In the genomic region with DNA sequence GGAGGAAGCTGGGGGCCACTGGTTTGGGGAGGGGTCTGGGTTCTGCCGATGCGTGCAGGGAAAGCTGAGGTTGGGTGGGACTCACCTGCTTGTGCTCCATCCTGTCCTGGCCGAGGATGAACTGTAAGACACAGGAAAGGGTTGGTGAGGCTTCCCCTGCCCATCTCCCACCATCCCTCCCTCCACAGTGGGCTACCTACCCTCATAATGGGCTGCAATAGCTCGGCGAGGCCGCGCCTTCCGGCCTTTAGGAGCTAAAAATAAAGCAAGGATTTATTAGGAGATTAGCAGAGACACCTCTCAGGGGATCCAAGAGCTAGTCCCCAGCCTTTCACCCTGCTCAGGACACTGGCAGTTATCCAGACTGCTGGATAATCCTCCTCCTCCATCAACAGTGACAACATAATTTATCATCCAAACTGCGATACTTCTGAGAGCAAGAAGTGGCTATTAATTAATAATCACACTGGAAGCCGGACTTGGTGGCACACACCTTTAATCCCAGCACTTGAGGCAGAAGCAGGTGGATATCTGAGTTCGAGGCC, we compare ENCODE assay signal across 26 mouse cellular contexts. TPM values are rescaled to one million over a fixed set of nuclear protein-coding genes. Genes with fewer than 3 reads are reported as not detected.
DNase-seq lines count a peak whose midpoint lies in the region; ATAC-seq and TF ChIP-seq lines count a peak whose summit lies in the region.
"Had no signal": no experiment of that assay in that cellular context is flagged by ENCODE, and none has a peak within 500 bp of the region (broad histone marks: within the 10 kb centered on the region; RNA-seq: fewer than 3 reads in every experiment).

No protein-coding gene starts in this region.

- H3K27me3 ChIP-seq in heart, embryonic 10.5 days (ENCODE audit: insufficient read depth, poor library complexity, severe bottlenecking): no peaks in the 10 kb centered on the region
- no peaks in the 10 kb centered on the region for H3K27me3 ChIP-seq in kidney, embryonic 15.5 days
- H3K27me3 ChIP-seq in midbrain, embryonic 14.5 days (ENCODE audit: control insufficient read depth, insufficient read depth, low read length): no peaks in the 10 kb centered on the region
- H3K27me3 ChIP-seq in midbrain, embryonic 16.5 days (ENCODE audit: control insufficient read depth, insufficient read depth, low read depth, low read length): no peaks in the 10 kb centered on the region
- no peaks in the 10 kb centered on the region for H3K27me3 ChIP-seq in small intestine, adult 2 months (ENCODE audit: control insufficient read depth, insufficient read depth, low read length)
- H3K27me3 ChIP-seq: heart, embryonic 12.5 days; hindbrain, embryonic 15.5 days; limb, embryonic 15.5 days; lung, embryonic 15.5 days; neural tube, embryonic 13.5 days; stomach, embryonic 15.5 days had no signal

- no peak for DNase-seq in heart, embryonic 10.5 days (ENCODE audit: low spot score)
- no peak for DNase-seq in heart, adult 18-20 months
- DNase-seq in kidney, postnatal 14 days: no peak
- DNase-seq in midbrain, embryonic 14.5 days: peak; percentile 31
- no peak for DNase-seq in thymus, adult 18-20 months
- DNase-seq: adrenal gland, postnatal 36 days; B cell, adult 2 months; cerebellum, adult 2 months; gastrocnemius, postnatal 14 days; layer of hippocampus, postnatal 36 days; lung, postnatal 4 days; right cerebral cortex, postnatal 25 days; thymus, adult 2 months had no signal

- no peak overlapping the region for H3K4me2 ChIP-seq in kidney, embryonic 15.5 days
- H3K4me2 ChIP-seq in midbrain, embryonic 14.5 days (ENCODE audit: low read length): no peak overlapping the region
- no peak overlapping the region for H3K4me2 ChIP-seq in midbrain, embryonic 16.5 days (ENCODE audit: low read length)
- H3K4me2 ChIP-seq: forebrain, embryonic 13.5 days; heart, embryonic 12.5 days; hindbrain, embryonic 15.5 days; limb, embryonic 15.5 days; lung, embryonic 15.5 days; neural tube, embryonic 13.5 days; stomach, embryonic 15.5 days had no signal

- no peak for TF ChIP-seq POLR2A in small intestine, adult 2 months (IDR thresholded peaks at IDR 0.05; ENCODE audit: low read depth, low read length)

- H3K9me3 ChIP-seq in heart, embryonic 10.5 days: no peaks in the 10 kb centered on the region
- H3K9me3 ChIP-seq in kidney, embryonic 15.5 days (replicated peaks): 0 out of 2 replicates have a peak, but pooled peaks cover 2% of the 10 kb centered on the region
- H3K9me3 ChIP-seq in midbrain, embryonic 14.5 days (ENCODE audit: control insufficient read depth, low read length): no peaks in the 10 kb centered on the region
- no peaks in the 10 kb centered on the region for H3K9me3 ChIP-seq in midbrain, embryonic 16.5 days (replicated peaks; ENCODE audit: control insufficient read depth, low read length, poor library complexity, severe bottlenecking)
- H3K9me3 ChIP-seq: forebrain, embryonic 13.5 days; hindbrain, embryonic 15.5 days; limb, embryonic 15.5 days; lung, embryonic 15.5 days; midbrain, embryonic 10.5 days; neural tube, embryonic 13.5 days; stomach, embryonic 15.5 days had no signal

- H3K4me3 ChIP-seq in heart, embryonic 10.5 days: no peak overlapping the region
- H3K4me3 ChIP-seq in kidney, embryonic 15.5 days (replicated peaks): no peak overlapping the region
- H3K4me3 ChIP-seq in midbrain, embryonic 14.5 days (replicated peaks; ENCODE audit: low read depth, low read length): no peak overlapping the region
- no peak overlapping the region for H3K4me3 ChIP-seq in midbrain, embryonic 16.5 days (ENCODE audit: low read depth, low read length)
- H3K4me3 ChIP-seq in small intestine, adult 2 months (ENCODE audit: low read depth, low read length): no peak overlapping the region
- H3K4me3 ChIP-seq: forebrain, embryonic 13.5 days; heart, embryonic 12.5 days; hindbrain, embryonic 15.5 days; layer of hippocampus, adult 2 months; limb, embryonic 15.5 days; lung, embryonic 15.5 days; midbrain, embryonic 10.5 days; neural tube, embryonic 13.5 days; stomach, embryonic 15.5 days had no signal

- H3K9ac ChIP-seq in kidney, embryonic 15.5 days: no peak overlapping the region
- 0 out of 2 replicates have a peak overlapping the region, but pooled peaks have one; percentile 12 for H3K9ac ChIP-seq in midbrain, embryonic 14.5 days (replicated peaks; ENCODE audit: low read length)
- no peak overlapping the region for H3K9ac ChIP-seq in midbrain, embryonic 16.5 days (ENCODE audit: low read depth, low read length)
- H3K9ac ChIP-seq: forebrain, embryonic 13.5 days; heart, embryonic 12.5 days; hindbrain, embryonic 15.5 days; limb, embryonic 15.5 days; lung, embryonic 15.5 days; neural tube, embryonic 13.5 days; stomach, embryonic 15.5 days had no signal

- no peak for ATAC-seq in kidney, embryonic 15.5 days (replicated peaks; ENCODE audit: low FRiP score)
- ATAC-seq in midbrain, embryonic 14.5 days (ENCODE audit: low FRiP score, low TSS enrichment): no peak
- no peak for ATAC-seq in midbrain, embryonic 16.5 days
- ATAC-seq: forebrain, embryonic 13.5 days had no signal

- peak overlapping the region; percentile 36; the same call in 1 of the 2 replicates for H3K27ac ChIP-seq in heart, embryonic 10.5 days
- peak overlapping the region; percentile 18; the same call in 1 of the 2 replicates for H3K27ac ChIP-seq in kidney, embryonic 15.5 days
- H3K27ac ChIP-seq in midbrain, embryonic 14.5 days (replicated peaks; ENCODE audit: low read depth, low read length): no peak overlapping the region
- no peak overlapping the region for H3K27ac ChIP-seq in midbrain, embryonic 16.5 days (ENCODE audit: low read length)
- peak overlapping the region; percentile 10; the same call in 1 of the 2 replicates for H3K27ac ChIP-seq in small intestine, adult 2 months (ENCODE audit: insufficient read depth, low read depth, low read length)
- H3K27ac ChIP-seq: forebrain, embryonic 13.5 days; hindbrain, embryonic 15.5 days; layer of hippocampus, adult 2 months; limb, embryonic 15.5 days; lung, embryonic 15.5 days; midbrain, embryonic 10.5 days; neural tube, embryonic 13.5 days; stomach, embryonic 15.5 days had no signal

- H3K36me3 ChIP-seq in heart, embryonic 10.5 days: no peaks in the 10 kb centered on the region
- no peaks in the 10 kb centered on the region for H3K36me3 ChIP-seq in kidney, embryonic 15.5 days
- no peaks in the 10 kb centered on the region for H3K36me3 ChIP-seq in midbrain, embryonic 14.5 days (ENCODE audit: control insufficient read depth, insufficient read depth, low read length)
- no peaks in the 10 kb centered on the region for H3K36me3 ChIP-seq in midbrain, embryonic 16.5 days (ENCODE audit: control insufficient read depth, insufficient read depth, low read length)
- peaks cover 9% of the 10 kb centered on the region; the same call in 1 of the 2 replicates for H3K36me3 ChIP-seq in small intestine, adult 2 months (ENCODE audit: control insufficient read depth, insufficient read depth, low read length)
- H3K36me3 ChIP-seq: heart, embryonic 12.5 days; hindbrain, embryonic 15.5 days; lung, embryonic 15.5 days; midbrain, embryonic 10.5 days; neural tube, embryonic 13.5 days; stomach, embryonic 15.5 days had no signal

- no peak for TF ChIP-seq CTCF in small intestine, adult 2 months (IDR thresholded peaks at IDR 0.05; ENCODE audit: extremely low read depth, insufficient read length, insufficient replicate concordance, low read depth, low read length)

- 66% methylated on average over 11 of the region's 11 CpGs for WGBS in heart, embryonic 10.5 days
- 53% methylated on average over 11 of the region's 11 CpGs for WGBS in kidney, embryonic 15.5 days
- WGBS in midbrain, embryonic 14.5 days: 35% methylated on average over 11 of the region's 11 CpGs
- 37% methylated on average over 11 of the region's 11 CpGs for WGBS in midbrain, embryonic 16.5 days
- WGBS in small intestine, adult 2 months: 51% methylated on average over 11 of the region's 11 CpGs

- H3K4me1 ChIP-seq in heart, embryonic 10.5 days: peaks cover 25% of the 10 kb centered on the region
- H3K4me1 ChIP-seq in kidney, embryonic 15.5 days: peaks cover 25% of the 10 kb centered on the region
- H3K4me1 ChIP-seq in midbrain, embryonic 14.5 days (ENCODE audit: control insufficient read depth, insufficient read depth, low read length): peaks cover 8% of the 10 kb centered on the region
- H3K4me1 ChIP-seq in midbrain, embryonic 16.5 days (ENCODE audit: control insufficient read depth, insufficient read depth, low read length): peaks cover 14% of the 10 kb centered on the region
- H3K4me1 ChIP-seq in small intestine, adult 2 months (ENCODE audit: control insufficient read depth, insufficient read depth, insufficient read length, low read length): peaks cover 21% of the 10 kb centered on the region

RNA-seq across cellular contexts. Expression of gene Tnfsf12, which starts 2.2 kb away (rescaled TPM):
- polyA plus RNA-seq in heart, embryonic 10.5 days (2016; fragmentation: Nextera tagmentation; extraction: Ambion mirVana): 3.0 and 4.7 TPM in 2 replicates
- total RNA-seq in heart, adult 18-20 months (2021): 10 to 100 TPM; 16.9 to 17.1 TPM
- polyA plus RNA-seq in kidney, embryonic 15.5 days (2015; fragmentation: Nextera tagmentation; extraction: Ambion mirVana): 9.1 and 11.1 TPM in 2 replicates
- 1.6 and 3.0 TPM in 2 replicates for polyA plus RNA-seq in midbrain, embryonic 14.5 days (2014; fragmentation: Nextera tagmentation; extraction: Ambion mirVana)
- 2.3 and 3.0 TPM in 2 replicates for polyA plus RNA-seq in midbrain, embryonic 16.5 days (2015; fragmentation: Nextera tagmentation; extraction: Ambion mirVana)
- 11.9 and 13.7 TPM in 2 replicates for polyA plus RNA-seq in small intestine, adult 2 months (2012; rRNA removed)
- total RNA-seq: common myeloid progenitor, adult 5-6 weeks had no signal

RNA-seq across cellular contexts. Expression of gene Tnfsfm13, which starts 2.4 kb away (rescaled TPM):
- polyA plus RNA-seq in heart, embryonic 10.5 days (2016; fragmentation: Nextera tagmentation; extraction: Ambion mirVana): 1.8 and 2.2 TPM in 2 replicates
- total RNA-seq in heart, adult 18-20 months (2021): 1 to 10 TPM; 2.5 to 4.1 TPM
- 4.5 and 7.0 TPM in 2 replicates for polyA plus RNA-seq in kidney, embryonic 15.5 days (2015; fragmentation: Nextera tagmentation; extraction: Ambion mirVana)
- polyA plus RNA-seq in midbrain, embryonic 14.5 days (2014; fragmentation: Nextera tagmentation; extraction: Ambion mirVana): 0.51 and 1.1 TPM in 2 replicates
- polyA plus RNA-seq in midbrain, embryonic 16.5 days (2015; fragmentation: Nextera tagmentation; extraction: Ambion mirVana): 0.60 and 0.87 TPM in 2 replicates
- polyA plus RNA-seq in small intestine, adult 2 months (2012; rRNA removed): 1.8 and 2.3 TPM in 2 replicates

RNA-seq across cellular contexts. Expression of gene Tnfsf13, which starts 7.9 kb away (rescaled TPM):
- polyA plus RNA-seq in heart, embryonic 10.5 days (2016; fragmentation: Nextera tagmentation; extraction: Ambion mirVana): 0.25 TPM in 1 of 2 replicates, not detected in the other
- total RNA-seq in heart, adult 18-20 months (2021): 1 to 10 TPM; 1.5 to 1.7 TPM
- 0.45 and 0.53 TPM in 2 replicates for polyA plus RNA-seq in kidney, embryonic 15.5 days (2015; fragmentation: Nextera tagmentation; extraction: Ambion mirVana)
- 0.16 and 0.25 TPM in 2 replicates for polyA plus RNA-seq in midbrain, embryonic 14.5 days (2014; fragmentation: Nextera tagmentation; extraction: Ambion mirVana)
- polyA plus RNA-seq in midbrain, embryonic 16.5 days (2015; fragmentation: Nextera tagmentation; extraction: Ambion mirVana): 0.53 and 0.66 TPM in 2 replicates
- 6.9 and 11.6 TPM in 2 replicates for polyA plus RNA-seq in small intestine, adult 2 months (2012; rRNA removed)

RNA-seq across cellular contexts. Expression of gene Senp3, which starts 11.6 kb away (rescaled TPM):
- polyA plus RNA-seq in heart, embryonic 10.5 days (2016; fragmentation: Nextera tagmentation; extraction: Ambion mirVana): 95.3 and 108 TPM in 2 replicates
- 10 to 100 TPM; 27.3 to 35.1 TPM for total RNA-seq in heart, adult 18-20 months (2021)
- polyA plus RNA-seq in kidney, embryonic 15.5 days (2015; fragmentation: Nextera tagmentation; extraction: Ambion mirVana): 91.6 and 95.2 TPM in 2 replicates
- 93.3 and 103 TPM in 2 replicates for polyA plus RNA-seq in midbrain, embryonic 14.5 days (2014; fragmentation: Nextera tagmentation; extraction: Ambion mirVana)
- polyA plus RNA-seq in midbrain, embryonic 16.5 days (2015; fragmentation: Nextera tagmentation; extraction: Ambion mirVana): 94.0 and 98.5 TPM in 2 replicates
- 15.4 and 24.6 TPM in 2 replicates for polyA plus RNA-seq in small intestine, adult 2 months (2012; rRNA removed)

RNA-seq across cellular contexts. Expression of gene Eif4a1, which starts 21.3 kb away (rescaled TPM):
- 481 and 586 TPM in 2 replicates for polyA plus RNA-seq in heart, embryonic 10.5 days (2016; fragmentation: Nextera tagmentation; extraction: Ambion mirVana)
- 100 to 1,000 TPM; 185 to 188 TPM for total RNA-seq in heart, adult 18-20 months (2021)
- polyA plus RNA-seq in kidney, embryonic 15.5 days (2015; fragmentation: Nextera tagmentation; extraction: Ambion mirVana): 586 and 589 TPM in 2 replicates
- 707 and 863 TPM in 2 replicates for polyA plus RNA-seq in midbrain, embryonic 14.5 days (2014; fragmentation: Nextera tagmentation; extraction: Ambion mirVana)
- polyA plus RNA-seq in midbrain, embryonic 16.5 days (2015; fragmentation: Nextera tagmentation; extraction: Ambion mirVana): 477 and 496 TPM in 2 replicates
- 92.1 and 134 TPM in 2 replicates for polyA plus RNA-seq in small intestine, adult 2 months (2012; rRNA removed)

Comparison
In these comparisons a context has a peak if more than half of its experiments do, and no peak if none do; other contexts are left out.
1. H3K27ac ChIP-seq: peak in heart, embryonic 10.5 days (single experiment), kidney, embryonic 15.5 days (single experiment) and small intestine, adult 2 months (single experiment); none in midbrain, embryonic 14.5 days (single experiment) and midbrain, embryonic 16.5 days (single experiment).